Mouse (Mus musculus) embryonic facial prominence, embryonic 10.5 days (tissue): Measurements from ENCODE around the gene Cemip. TPM values are rescaled to one million over a fixed set of nuclear protein-coding genes. Genes with fewer than 3 reads are reported as not detected.
A peak's percentile ranks its signal among the peaks of the same experiment; 100 is the strongest.

ENCODE experiments used
- DNase-seq: peaks from one replicate; pipeline ENCODE4 v3.0.0-alpha.2; 2017; ENCODE audit warnings: low spot score
- H3K27ac ChIP-seq: fragments of 300-500 bp; sonication (generic); replicated peaks from 2 replicates; pipeline ENCODE4 v1.5.1; 2016; ENCODE audit warnings: mild to moderate bottlenecking
- H3K27me3 ChIP-seq: fragments of 300-500 bp; sonication (generic); replicated peaks from 2 replicates; pipeline ENCODE4 v1.6.1; 2016; ENCODE audit warnings: low read depth, mild to moderate bottlenecking; ENCODE audit not compliant: poor library complexity, severe bottlenecking
- H3K36me3 ChIP-seq: fragments of 300-500 bp; sonication (generic); replicated peaks from 2 replicates; pipeline ENCODE4 v1.6.1; 2016; ENCODE audit warnings: mild to moderate bottlenecking, moderate library complexity
- H3K4me1 ChIP-seq: fragments of 300-500 bp; sonication (generic); 2 replicates; pipeline ENCODE4 v1.6.1; 2016
- H3K4me3 ChIP-seq: fragments of 300-500 bp; sonication (generic); 2 replicates; pipeline ENCODE4 v1.5.1; 2016; ENCODE audit warnings: mild to moderate bottlenecking, moderate library complexity
- H3K9me3 ChIP-seq: fragments of 300-500 bp; sonication (generic); 2 replicates; pipeline ENCODE4 v1.6.1; 2016; ENCODE audit warnings: mild to moderate bottlenecking
- WGBS: fragments of 180-500 bp; shearing (Covaris S2); methylation state at CpG from one replicate; pipeline ENCODE4 v1.1.7; 2016; 5-methylcytosine and 5-hydroxymethylcytosine counted together
- polyA plus RNA-seq: library from polyadenylated mRNA; unstranded; fragments of >200 nt; fragmentation: Nextera tagmentation; extraction: Ambion mirVana; gene quantifications from 2 replicates; pipeline ENCODE4 v1.2.1, GENCODE M21; 2016

Gene Cemip
- polyA plus RNA-seq, 1 experiment from 2014 or later = 0.42 TPM

- 85% methylated on average over 1 of the region's 1 CpGs for WGBS
- Histone ChIP-seq H3K4me1 (no peaks in the 10 kb centered on the region), H3K27ac (no peak overlapping the region), H3K36me3 (no peaks in the 10 kb centered on the region), H3K4me3 (no peak overlapping the region), H3K27me3 (no peaks in the 10 kb centered on the region), H3K9me3 (no peaks in the 10 kb centered on the region)
- no peak for DNase-seq
Measured at GRCm38 (mm10) chr7:84015050-84015449, 71.3 kb downstream of the Cemip start.

GRCm38 (mm10) chr7:84013656-84014055 lies 72.6 kb downstream of the Cemip start:
- Histone ChIP-seq H3K27me3 (no peaks in the 10 kb centered on the region), H3K4me1 (no peaks in the 10 kb centered on the region), H3K27ac (no peak overlapping the region), H3K9me3 (no peaks in the 10 kb centered on the region), H3K4me3 (no peak overlapping the region), H3K36me3 (no peaks in the 10 kb centered on the region)
- no peak for DNase-seq
- 85% methylated on average over 4 of the region's 4 CpGs for WGBS

GRCm38 (mm10) chr7:84004357-84004756 lies 81.9 kb downstream of the Cemip start:
- H3K4me1 ChIP-seq = peaks cover 3% of the 10 kb centered on the region; the same call in 1 of the 2 replicates
- no peaks in the 10 kb centered on the region for H3K36me3 ChIP-seq
- H3K27ac ChIP-seq = no peak overlapping the region
- H3K4me3 ChIP-seq = no peak overlapping the region
- no peaks in the 10 kb centered on the region for H3K27me3 ChIP-seq
- DNase-seq = peak; percentile 10
- 63% methylated on average over 6 of the region's 6 CpGs for WGBS
- no peaks in the 10 kb centered on the region for H3K9me3 ChIP-seq

GRCm38 (mm10) chr7:84001516-84001915 lies 84.8 kb downstream of the Cemip start:
- H3K36me3 ChIP-seq = no peaks in the 10 kb centered on the region
- no peaks in the 10 kb centered on the region for H3K9me3 ChIP-seq
- H3K4me3 ChIP-seq = no peak overlapping the region
- no peaks in the 10 kb centered on the region for H3K27me3 ChIP-seq
- H3K4me1 ChIP-seq = peaks cover 3% of the 10 kb centered on the region; the same call in 1 of the 2 replicates
- no peak overlapping the region for H3K27ac ChIP-seq
- 88% methylated on average over 3 of the region's 3 CpGs for WGBS
- no peak for DNase-seq

- WGBS = 96% methylated on average over 2 of the region's 2 CpGs
- Histone ChIP-seq H3K9me3 (no peaks in the 10 kb centered on the region), H3K36me3 (no peaks in the 10 kb centered on the region), H3K4me3 (no peak overlapping the region), H3K27ac (no peak overlapping the region), H3K4me1 (peaks cover 3% of the 10 kb centered on the region; the same call in 1 of the 2 replicates), H3K27me3 (no peaks in the 10 kb centered on the region)
- no peak for DNase-seq
Measured at GRCm38 (mm10) chr7:84000671-84001070, 85.6 kb downstream of the Cemip start.

- no peak overlapping the region for H3K4me3 ChIP-seq
- WGBS = 86% methylated on average over 1 of the region's 1 CpGs
- H3K27me3 ChIP-seq = no peaks in the 10 kb centered on the region
- DNase-seq = no peak
- H3K9me3 ChIP-seq = no peaks in the 10 kb centered on the region
- H3K4me1 ChIP-seq = peaks cover 3% of the 10 kb centered on the region; the same call in 1 of the 2 replicates
- H3K36me3 ChIP-seq = no peaks in the 10 kb centered on the region
- no peak overlapping the region for H3K27ac ChIP-seq
Measured at GRCm38 (mm10) chr7:83999647-84000046, 86.7 kb downstream of the Cemip start.

- 87% methylated on average over 1 of the region's 1 CpGs for WGBS
- DNase-seq = no peak
- Histone ChIP-seq H3K4me3 (no peak overlapping the region), H3K9me3 (no peaks in the 10 kb centered on the region), H3K4me1 (no peaks in the 10 kb centered on the region), H3K27ac (no peak overlapping the region), H3K36me3 (no peaks in the 10 kb centered on the region), H3K27me3 (no peaks in the 10 kb centered on the region)
Measured at GRCm38 (mm10) chr7:83994348-83994747, 92.0 kb downstream of the Cemip start.

- H3K4me1 ChIP-seq = no peaks in the 10 kb centered on the region
- H3K36me3 ChIP-seq = no peaks in the 10 kb centered on the region
- H3K9me3 ChIP-seq = no peaks in the 10 kb centered on the region
- no peak overlapping the region for H3K4me3 ChIP-seq
- H3K27ac ChIP-seq = no peak overlapping the region
- H3K27me3 ChIP-seq = no peaks in the 10 kb centered on the region
- no peak for DNase-seq
- 90% methylated on average over 4 of the region's 4 CpGs for WGBS
Measured at GRCm38 (mm10) chr7:83989294-83989693, 97.0 kb downstream of the Cemip start.

- DNase-seq = no peak
- Histone ChIP-seq H3K9me3 (no peaks in the 10 kb centered on the region), H3K4me3 (no peak overlapping the region), H3K27ac (no peak overlapping the region), H3K36me3 (no peaks in the 10 kb centered on the region), H3K27me3 (no peaks in the 10 kb centered on the region), H3K4me1 (no peaks in the 10 kb centered on the region)
- 72% methylated on average over 2 of the region's 2 CpGs for WGBS
Measured at GRCm38 (mm10) chr7:83985751-83986150, 100.6 kb downstream of the Cemip start.

GRCm38 (mm10) chr7:83982566-83982965 lies 103.7 kb downstream of the Cemip start:
- 83% methylated on average over 2 of the region's 2 CpGs for WGBS
- Histone ChIP-seq H3K4me3 (no peak overlapping the region), H3K4me1 (no peaks in the 10 kb centered on the region), H3K27ac (no peak overlapping the region), H3K36me3 (no peaks in the 10 kb centered on the region), H3K27me3 (no peaks in the 10 kb centered on the region), H3K9me3 (no peaks in the 10 kb centered on the region)
- DNase-seq = no peak

- no peaks in the 10 kb centered on the region for H3K27me3 ChIP-seq
- whole genome bisulfite sequencing = 53% methylated on average over 1 of the region's 1 CpGs
- no peaks in the 10 kb centered on the region for H3K36me3 ChIP-seq
Measured at GRCm38 (mm10) chr7:83978945-83979536, 107.3 kb downstream of the Cemip start.

GRCm38 (mm10) chr7:83978410-83978809 lies 107.9 kb downstream of the Cemip start:
- Histone ChIP-seq H3K27me3 (no peaks in the 10 kb centered on the region), H3K27ac (no peak overlapping the region), H3K36me3 (no peaks in the 10 kb centered on the region), H3K9me3 (no peaks in the 10 kb centered on the region), H3K4me3 (no peak overlapping the region), H3K4me1 (peaks cover under 1% of the 10 kb centered on the region; the same call in 1 of the 2 replicates)
- 90% methylated on average over 1 of the region's 1 CpGs for WGBS
- DNase-seq = no peak

More at GRCm38 (mm10) chr7:83978945-83979536, 107.3 kb downstream of the Cemip start:
- no peak for DNase-seq
- no peaks in the 10 kb centered on the region for H3K9me3 ChIP-seq
- no peaks in the 10 kb centered on the region for H3K4me1 ChIP-seq
- no peak overlapping the region for H3K4me3 ChIP-seq
- no peak overlapping the region for H3K27ac ChIP-seq

- Histone ChIP-seq H3K4me1 (peaks cover 11% of the 10 kb centered on the region), H3K27ac (no peak overlapping the region), H3K9me3 (no peaks in the 10 kb centered on the region), H3K27me3 (no peaks in the 10 kb centered on the region), H3K4me3 (no peak overlapping the region), H3K36me3 (no peaks in the 10 kb centered on the region)
- DNase-seq = no peak
- 68% methylated on average over 6 of the region's 6 CpGs for WGBS
Measured at GRCm38 (mm10) chr7:83976413-83976958, 109.8 kb downstream of the Cemip start.
